Mouse (Mus musculus) adrenal gland, adult 10 weeks (tissue): ENCODE results near the gene Kcnq5. TPM values are rescaled to one million over a fixed set of nuclear protein-coding genes. Genes with fewer than 3 reads are reported as not detected.

Source experiments
- polyA plus RNA-seq: library from polyadenylated mRNA; stranded (reverse); fragments of 350-450 nt; fragmentation: Illumina TruSeq; extraction: RNeasy Lipid Tissue Mini Kit (QIAGEN cat#74804); gene quantifications from one replicate; pipeline ENCODE4 v1.2.3, GENCODE M21; 2014; ENCODE audit warnings: low read depth, low replicate concordance

Gene Kcnq5
- 0.76 TPM for polyA plus RNA-seq

DNA sequence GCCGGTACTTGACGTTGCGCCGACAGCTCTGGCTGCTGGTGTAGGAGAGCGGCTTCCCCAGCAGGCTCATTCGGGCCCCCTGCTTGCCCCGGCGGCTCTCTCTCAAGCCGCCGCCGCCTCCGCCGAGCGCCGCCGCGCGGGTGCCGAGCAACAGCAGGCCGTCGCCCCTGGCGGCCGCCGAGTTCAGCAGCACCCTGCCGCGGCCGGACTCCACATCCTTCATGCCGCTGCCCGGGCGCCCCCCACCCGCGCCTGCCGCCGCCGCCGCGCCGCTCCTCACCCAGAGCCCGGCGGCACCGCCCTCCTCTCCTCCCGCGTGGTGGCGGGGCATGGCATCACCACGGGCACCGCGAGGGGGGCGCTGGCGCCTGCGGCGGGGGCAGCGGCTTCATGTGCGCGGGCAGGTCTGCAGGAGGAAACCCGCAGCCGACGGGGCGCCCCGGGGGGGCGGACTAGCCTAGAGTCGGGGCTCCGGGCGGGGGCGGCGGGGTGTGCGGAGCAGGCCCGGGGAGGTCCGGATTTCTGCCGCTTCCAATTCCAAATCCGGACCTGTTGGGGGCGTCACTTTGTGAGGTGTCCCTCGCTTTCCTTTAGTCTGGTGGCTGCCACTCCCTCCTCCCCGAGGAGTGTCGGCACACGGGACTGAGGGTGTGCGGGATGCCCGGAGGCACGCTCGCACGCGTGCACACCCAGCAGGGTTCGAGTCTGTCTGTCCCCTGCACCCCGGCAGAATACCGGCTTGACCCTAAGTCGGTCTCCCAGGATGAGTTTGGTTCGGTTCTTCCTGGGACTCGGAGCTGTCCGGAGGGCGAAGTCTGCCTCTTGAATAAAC, at the start of gene Kcnq5:
TSS of gene Kcnq5 (minus strand) at position 692 of the 832 bp plus-strand sequence.

DNA sequence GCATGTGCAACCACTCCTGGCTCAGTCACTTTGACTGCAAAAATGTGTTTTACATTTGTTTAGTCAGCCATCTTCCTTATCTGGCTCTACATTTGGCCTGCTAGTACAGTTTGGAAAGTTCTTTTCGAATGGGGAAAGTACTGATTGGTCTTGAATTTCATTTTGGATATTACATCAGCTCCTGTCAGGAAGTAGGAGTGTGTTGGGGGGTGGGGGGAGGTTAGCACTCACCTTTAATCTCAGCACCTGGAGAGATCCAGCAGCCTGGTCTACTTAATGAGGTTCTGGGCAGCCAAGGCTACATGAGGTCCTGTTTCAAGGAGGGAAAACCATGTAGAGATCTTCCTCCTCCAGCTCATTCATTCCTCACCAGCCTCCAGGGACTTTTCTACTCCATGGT, 578.5 kb downstream of the Kcnq5 start, which contains the start of gene Khdc1b:
TSS of gene Khdc1b (plus strand) at position 301 of the 400 bp plus-strand sequence.

DNA sequence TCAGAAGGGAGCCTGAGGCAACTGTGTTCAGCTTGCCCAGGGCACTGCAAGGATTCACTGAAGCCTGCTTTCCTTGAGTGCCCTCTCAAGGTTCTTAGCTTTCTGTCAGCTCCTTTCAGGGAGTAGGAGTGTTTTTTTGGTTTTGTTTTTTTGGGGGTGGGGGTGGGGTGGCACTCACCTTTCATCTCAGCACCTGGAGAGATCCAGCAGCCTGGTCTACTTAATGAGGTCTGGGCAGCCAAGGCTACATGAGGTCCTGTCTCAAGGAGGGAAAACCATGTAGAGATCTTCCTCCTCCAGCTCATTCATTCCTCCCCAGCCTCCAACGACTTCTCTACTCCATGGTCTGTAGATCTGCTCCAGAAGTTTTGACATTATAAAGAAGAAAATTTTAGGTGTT, 593.7 kb downstream of the Kcnq5 start, which contains the start of gene Khdc1c:
TSS of gene Khdc1c (plus strand) at position 301 of the 400 bp plus-strand sequence.

DNA sequence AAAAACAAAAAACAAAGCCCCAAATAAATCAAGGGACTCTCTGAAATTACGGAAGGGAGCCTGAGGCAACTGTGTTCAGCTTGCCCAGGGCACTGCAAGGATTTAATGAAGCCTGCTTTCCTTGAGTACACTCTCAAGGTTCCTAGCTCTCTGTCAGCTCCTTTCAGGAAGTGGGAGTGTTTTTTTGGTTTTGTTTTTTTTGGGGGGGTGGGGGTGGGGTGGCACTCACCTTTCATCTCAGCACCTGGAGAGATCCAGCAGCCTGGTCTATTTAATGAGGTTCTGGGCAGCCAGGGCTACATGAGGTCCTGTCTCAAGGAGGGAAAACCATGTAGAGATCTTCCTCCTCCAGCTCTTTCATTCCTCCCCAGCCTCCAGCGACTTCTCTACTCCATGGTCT, 612.4 kb downstream of the Kcnq5 start, which contains the start of gene Khdc1a:
TSS of gene Khdc1a (plus strand) at position 301 of the 400 bp plus-strand sequence.

